Mouse (Mus musculus) testis, adult 2 months (tissue): Measurements from ENCODE around the gene Hmga1. TPM values are rescaled to one million over a fixed set of nuclear protein-coding genes. Genes with fewer than 3 reads are reported as not detected.

Experiments used
- H3K27ac ChIP-seq: fragments of 200-500 bp; 2 replicates; pipeline ENCODE4 v1.5.1; 2012; ENCODE audit warnings: low read depth, low read length; ENCODE audit not compliant: control insufficient read depth, insufficient read depth
- H3K27me3 ChIP-seq: fragments of 200-500 bp; 2 replicates; pipeline ENCODE4 v1.6.1; 2012; ENCODE audit warnings: mild to moderate bottlenecking, low read length, moderate library complexity; ENCODE audit not compliant: control insufficient read depth, insufficient read depth
- H3K36me3 ChIP-seq: fragments of 200-500 bp; 2 replicates; pipeline ENCODE4 v1.6.1; 2012; ENCODE audit warnings: mild to moderate bottlenecking, low read length; ENCODE audit not compliant: control insufficient read depth, insufficient read depth
- H3K4me1 ChIP-seq: fragments of 200-500 bp; 2 replicates; pipeline ENCODE4 v1.6.1; 2012; ENCODE audit warnings: low read length; ENCODE audit not compliant: control insufficient read depth, insufficient read depth
- H3K4me3 ChIP-seq: fragments of 200-500 bp; 2 replicates; pipeline ENCODE4 v1.5.1; 2012; ENCODE audit warnings: low read depth, mild to moderate bottlenecking, low read length, moderate library complexity, mixed read lengths; ENCODE audit not compliant: control insufficient read depth
- CTCF ChIP-seq: fragments of 200-500 bp; IDR thresholded peaks from 2 replicates; pipeline ENCODE4 v1.5.1; 2012; ENCODE audit warnings: low read depth, mild to moderate bottlenecking, inconsistent platforms, low read length, moderate library complexity; ENCODE audit not compliant: control insufficient read depth, insufficient read depth, insufficient replicate concordance
- POLR2A ChIP-seq: fragments of 200-500 bp; IDR thresholded peaks from 2 replicates; pipeline ENCODE4 v1.6.1; 2012; ENCODE audit warnings: low read depth, mild to moderate bottlenecking, inconsistent platforms, low read length, moderate library complexity; ENCODE audit not compliant: control insufficient read depth
- polyA plus RNA-seq: library from polyadenylated mRNA; depleted of rRNA; stranded (reverse); fragments of >200 nt; gene quantifications from 2 replicates; pipeline ENCODE4 v1.2.3, GENCODE M21; 2012; rRNA removed

The Hmga1 gene
- polyA plus RNA-seq, 1 experiment = 68.4 TPM

- H3K36me3 ChIP-seq = no peaks in the 10 kb centered on the region; the same call in 1 of the 2 replicates
- TF ChIP-seq POLR2A (no peak), CTCF (no peak)
- H3K4me1 ChIP-seq = peaks cover 4% of the 10 kb centered on the region; the same call in 1 of the 2 replicates
- H3K27me3 ChIP-seq = no peaks in the 10 kb centered on the region
- H3K4me3 ChIP-seq = no peak overlapping the region
- H3K27ac ChIP-seq = no peak overlapping the region
These were observed 55.2 kb downstream of the Hmga1 start for GRCm38 (mm10) chr17:27611519-27611884.

- no peaks in the 10 kb centered on the region for H3K27me3 ChIP-seq
- TF ChIP-seq CTCF = no peak
- TF ChIP-seq POLR2A = no peak
- no peak overlapping the region for H3K4me3 ChIP-seq
- H3K4me1 ChIP-seq = peaks cover 4% of the 10 kb centered on the region; the same call in 1 of the 2 replicates
- H3K36me3 ChIP-seq = no peaks in the 10 kb centered on the region; the same call in 1 of the 2 replicates
- no peak overlapping the region for H3K27ac ChIP-seq
These were observed 55.7 kb downstream of the Hmga1 start for GRCm38 (mm10) chr17:27611994-27612393.

GRCm38 (mm10) chr17:27613016-27613415 is 56.7 kb downstream of the Hmga1 start:
- Histone ChIP-seq H3K27ac (no peak overlapping the region), H3K4me1 (peaks cover 4% of the 10 kb centered on the region; the same call in 1 of the 2 replicates), H3K4me3 (no peak overlapping the region), H3K36me3 (no peaks in the 10 kb centered on the region; the same call in 1 of the 2 replicates), H3K27me3 (no peaks in the 10 kb centered on the region)
- TF ChIP-seq POLR2A = no peak
- TF ChIP-seq CTCF = no peak

Other genes with a start within 250 kb of the Hmga1 start
- gene Grm4, start 35.1 kb upstream of the Hmga1 start, polyA plus RNA-seq = 0.70 and 0.81 TPM in 2 replicates
- gene AI413582, start 9.3 kb downstream of the Hmga1 start, polyA plus RNA-seq = 20.7 and 24.5 TPM in 2 replicates
- gene Nudt3, start 67.0 kb downstream of the Hmga1 start, polyA plus RNA-seq = 59.8 and 68.1 TPM in 2 replicates
- not detected in 2 replicates for gene RPS10-NUDT3, start 78.7 kb downstream of the Hmga1 start, polyA plus RNA-seq
- 262 and 331 TPM in 2 replicates for gene Rps10, start 80.2 kb downstream of the Hmga1 start, polyA plus RNA-seq
- 9.6 and 10.4 TPM in 2 replicates for gene Pacsin1, start 99.0 kb downstream of the Hmga1 start, polyA plus RNA-seq
- gene Spdef, start 172.5 kb downstream of the Hmga1 start, polyA plus RNA-seq = 4.8 and 4.9 TPM in 2 replicates